Mouse (Mus musculus): ENCODE results near the gene Tas2r143.

- TF ChIP-seq CTCF (IDR thresholded peaks at IDR 0.05; ENCODE audit: low read depth), result 0 out of 2 replicates have a peak, but pooled peaks have one; percentile 9
- peak; percentile 71 for TF ChIP-seq EP300 (optimal IDR thresholded peaks at IDR 0.05)
These were observed 3.9 kb upstream of the Tas2r143 start for GRCm38 (mm10) chr6:42395960-42396809.
